Mouse (Mus musculus) ES-E14 (cell line): ENCODE results near the gene Nek6.

Source experiments
- CHD2 ChIP-seq: IDR thresholded peaks from 2 replicates; pipeline ENCODE4 v1.6.1; 2014; ENCODE audit warnings: mild to moderate bottlenecking, low read depth, low read length, inconsistent platforms
- HCFC1 ChIP-seq: IDR thresholded peaks from 2 replicates; pipeline ENCODE4 v1.6.1; 2012; ENCODE audit warnings: low read length, inconsistent platforms, borderline replicate concordance; ENCODE audit not compliant: insufficient read depth
- MAFK ChIP-seq: IDR thresholded peaks from 2 replicates; pipeline ENCODE4 v1.6.1; 2014; ENCODE audit warnings: mild to moderate bottlenecking, low read depth, low read length, inconsistent platforms; ENCODE audit not compliant: insufficient read depth
- ZC3H11A ChIP-seq: IDR thresholded peaks from 2 replicates; pipeline ENCODE4 v1.6.1; 2012; ENCODE audit warnings: low read depth, mild to moderate bottlenecking, inconsistent platforms, low read length, borderline replicate concordance
- ZNF384 ChIP-seq: IDR thresholded peaks from 2 replicates; pipeline ENCODE4 v1.6.1; 2012; ENCODE audit warnings: low read depth, low read length, inconsistent platforms

DNA sequence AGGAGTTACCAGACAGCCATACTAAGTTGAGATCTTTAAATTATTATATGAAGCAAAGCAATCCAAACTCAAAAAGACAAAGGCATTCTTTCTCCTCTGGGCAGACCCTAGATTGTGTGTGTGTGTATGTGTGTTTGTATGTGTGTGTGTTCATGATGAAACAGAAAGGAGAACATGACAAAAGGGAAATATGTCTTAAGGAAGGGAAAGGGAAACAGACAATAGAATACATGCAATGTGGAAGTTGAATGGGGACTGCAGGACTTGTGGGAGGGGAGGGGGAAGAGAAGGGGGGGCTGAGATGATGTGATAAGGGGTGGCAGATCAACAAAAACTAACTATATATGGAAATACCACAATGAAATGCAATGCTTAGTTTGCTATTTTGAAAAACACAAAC is 13.8 kb upstream of the Nek6 start:
- TF ChIP-seq MAFK: no peak
- no peak for TF ChIP-seq CHD2
- no peak for TF ChIP-seq ZC3H11A
- TF ChIP-seq ZNF384: no peak
- TF ChIP-seq HCFC1: no peak
